Mouse (Mus musculus): ENCODE measurements around the gene Mettl16.

Gene Mettl16

GRCm38 (mm10) chr11:74770595-74771207, at the start of gene Mettl16:
TSS of gene Mettl16 (plus strand) at chr11:74770830.
- peak; percentile 99 for DNase-seq

DNA sequence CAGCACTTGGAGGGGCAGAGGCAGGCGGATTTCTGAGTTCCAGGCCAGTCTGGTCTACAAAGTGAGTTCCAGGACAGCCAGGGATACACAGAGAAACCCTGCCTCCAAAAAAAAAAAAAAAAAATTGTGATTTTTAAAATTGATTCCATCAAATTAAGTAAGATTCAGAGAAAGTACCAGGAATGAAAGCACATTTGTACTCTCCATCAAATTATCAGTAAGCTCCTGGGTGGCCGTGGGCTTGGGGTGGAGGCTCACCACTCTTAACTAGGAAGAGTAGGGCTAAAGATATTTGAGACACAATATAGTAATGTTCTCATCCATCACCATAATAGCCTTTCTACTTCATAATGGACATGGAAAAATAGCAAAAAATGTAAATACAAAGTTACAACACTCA, 49.5 kb upstream of the Mettl16 start:
- peak; percentile 55 for DNase-seq

DNA sequence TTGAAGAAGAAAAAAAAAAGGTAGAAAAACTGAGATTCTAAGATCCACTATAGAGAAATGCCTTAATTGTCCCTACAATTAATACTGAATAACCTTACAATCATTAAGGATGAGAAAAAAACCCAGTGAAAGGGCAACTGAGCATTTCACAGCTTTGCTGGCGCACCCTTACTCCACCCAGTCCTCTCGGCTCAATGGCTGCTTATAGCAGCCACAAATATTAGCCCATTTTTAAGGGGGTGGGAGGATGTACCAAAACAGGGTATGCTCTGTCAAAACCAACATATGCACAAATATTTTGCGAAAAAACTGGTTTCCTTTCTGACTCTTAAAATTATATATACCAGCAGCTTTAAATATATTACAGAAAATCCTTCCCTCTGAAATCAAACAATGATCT, 48.7 kb upstream of the Mettl16 start:
- no peak for DNase-seq

- peak; percentile 99 for DNase-seq
Measured at GRCm38 (mm10) chr11:74723357-74724234, 47.0 kb upstream of the Mettl16 start.

- peak; percentile 100 for DNase-seq
Measured at GRCm38 (mm10) chr11:74724235-74724791, 46.3 kb upstream of the Mettl16 start, which contains the start of gene Pafah1b1. TSS of gene Pafah1b1 (minus strand) at chr11:74724670.

DNA sequence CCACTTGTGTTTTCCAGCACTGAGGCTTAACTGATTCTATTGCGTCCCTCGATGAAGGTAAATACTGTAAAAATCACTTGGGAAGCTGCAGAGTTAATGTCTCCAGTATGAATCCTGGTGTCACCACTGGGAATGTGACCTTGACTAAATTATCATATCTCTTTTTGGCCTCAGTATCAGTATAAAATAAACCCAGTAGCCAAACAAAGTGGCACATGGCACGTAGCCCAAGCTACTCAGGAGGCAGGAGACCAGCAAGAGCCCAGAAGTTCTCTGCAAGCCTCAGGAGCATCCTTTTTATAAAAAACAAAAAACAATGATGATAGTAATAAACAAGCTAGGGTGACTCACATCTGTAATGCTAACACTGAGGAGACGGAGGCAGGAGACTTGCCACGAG, 45.4 kb upstream of the Mettl16 start:
- peak; percentile 93 for DNase-seq

GRCm38 (mm10) chr11:74734917-74735316, 35.7 kb upstream of the Mettl16 start:
- peak; percentile 43 for DNase-seq

DNA sequence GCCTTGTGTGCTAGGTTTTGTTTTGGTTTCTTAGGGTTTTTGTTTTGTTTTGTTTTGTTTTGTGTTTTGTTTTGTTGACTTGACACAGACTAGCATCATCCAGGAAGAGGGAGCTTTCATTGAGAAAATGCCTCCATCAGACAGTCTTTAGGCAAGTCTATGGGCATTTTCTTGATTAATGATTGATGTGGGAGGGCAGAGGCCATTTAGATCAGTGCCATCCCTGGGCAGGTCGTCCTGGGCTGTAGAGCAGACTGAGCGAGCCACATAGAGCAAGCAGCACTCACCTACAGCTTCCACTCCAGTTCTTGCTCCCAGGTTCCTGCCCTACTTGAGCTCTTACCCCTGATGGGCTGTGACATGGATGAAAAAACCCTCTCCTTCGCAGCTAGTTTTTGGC, 32.8 kb upstream of the Mettl16 start:
- DNase-seq = peak; percentile 40

GRCm38 (mm10) chr11:74748022-74748421, 22.6 kb upstream of the Mettl16 start:
- peak; percentile 92 for DNase-seq

- DNase-seq = no peak
Measured at GRCm38 (mm10) chr11:74749241-74749640, 21.4 kb upstream of the Mettl16 start.

DNA sequence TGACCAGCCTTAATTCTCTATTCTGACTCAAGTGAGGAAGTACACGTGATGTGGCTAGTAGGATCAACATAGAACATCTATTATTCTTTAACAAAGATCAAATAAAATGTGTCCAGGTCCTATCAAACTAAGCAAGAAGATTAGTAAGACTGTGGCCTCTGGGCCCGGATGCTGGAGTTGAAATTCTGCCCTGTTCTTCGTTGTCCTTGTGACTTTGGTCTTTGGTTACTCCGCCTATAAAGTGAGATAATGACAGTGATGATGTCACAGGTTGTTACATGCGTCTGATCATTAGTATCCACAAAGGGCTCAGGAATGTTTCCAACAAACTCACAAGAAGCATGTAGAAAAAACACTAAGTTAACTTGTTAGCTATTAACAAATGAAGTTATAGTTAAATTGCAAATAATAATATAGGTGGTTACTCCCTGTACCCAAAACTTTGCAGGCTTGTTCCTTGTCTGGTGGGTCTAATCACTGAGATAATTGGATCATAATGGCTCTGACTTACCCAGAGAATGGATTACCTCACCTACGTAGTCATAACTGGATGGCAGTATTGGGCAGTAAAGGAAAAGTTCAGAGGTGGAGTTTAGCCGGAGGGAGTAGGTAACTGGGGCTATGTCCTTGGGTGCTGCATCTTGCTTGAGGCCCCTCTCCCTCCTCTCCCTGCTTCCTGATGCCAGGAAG, 19.8 kb upstream of the Mettl16 start:
- DNase-seq = no peak

DNA sequence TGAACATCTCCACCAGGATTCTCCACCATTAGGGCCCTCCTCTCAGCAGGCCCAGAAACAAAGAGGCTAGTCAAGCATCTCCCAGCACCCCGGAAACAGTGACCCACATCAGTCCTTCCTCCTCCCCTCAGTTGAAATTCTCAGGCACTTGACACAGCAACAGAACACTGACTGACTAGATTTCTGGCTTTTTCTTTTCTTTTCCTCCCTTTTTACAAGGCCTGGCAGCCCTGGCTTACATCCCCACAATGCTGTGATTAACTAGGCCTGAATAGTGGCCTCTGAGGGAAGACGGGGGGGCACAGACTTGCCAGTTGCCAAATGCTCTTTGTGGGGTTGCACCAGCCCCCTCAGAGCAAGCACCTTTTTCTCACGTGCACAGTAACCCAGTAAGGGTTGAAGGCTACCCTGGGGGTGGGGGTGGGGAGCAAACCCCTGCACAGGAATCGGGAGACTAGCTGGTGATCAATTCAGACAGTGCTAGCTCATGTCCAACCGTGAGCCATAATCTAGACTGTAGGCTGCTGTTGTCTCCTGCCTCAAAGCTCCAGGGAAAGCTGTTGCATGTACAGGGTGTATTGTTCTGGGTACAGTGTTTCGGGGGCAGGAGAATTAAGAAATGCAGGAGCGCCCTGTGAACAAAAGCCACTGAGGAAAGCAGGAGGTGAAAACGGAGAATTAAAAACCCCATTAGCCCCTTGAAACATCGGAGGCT, 19.1 kb upstream of the Mettl16 start:
- DNase-seq = no peak

- DNase-seq = peak; percentile 96
Measured at GRCm38 (mm10) chr11:74756631-74757030, 14.0 kb upstream of the Mettl16 start.

DNA sequence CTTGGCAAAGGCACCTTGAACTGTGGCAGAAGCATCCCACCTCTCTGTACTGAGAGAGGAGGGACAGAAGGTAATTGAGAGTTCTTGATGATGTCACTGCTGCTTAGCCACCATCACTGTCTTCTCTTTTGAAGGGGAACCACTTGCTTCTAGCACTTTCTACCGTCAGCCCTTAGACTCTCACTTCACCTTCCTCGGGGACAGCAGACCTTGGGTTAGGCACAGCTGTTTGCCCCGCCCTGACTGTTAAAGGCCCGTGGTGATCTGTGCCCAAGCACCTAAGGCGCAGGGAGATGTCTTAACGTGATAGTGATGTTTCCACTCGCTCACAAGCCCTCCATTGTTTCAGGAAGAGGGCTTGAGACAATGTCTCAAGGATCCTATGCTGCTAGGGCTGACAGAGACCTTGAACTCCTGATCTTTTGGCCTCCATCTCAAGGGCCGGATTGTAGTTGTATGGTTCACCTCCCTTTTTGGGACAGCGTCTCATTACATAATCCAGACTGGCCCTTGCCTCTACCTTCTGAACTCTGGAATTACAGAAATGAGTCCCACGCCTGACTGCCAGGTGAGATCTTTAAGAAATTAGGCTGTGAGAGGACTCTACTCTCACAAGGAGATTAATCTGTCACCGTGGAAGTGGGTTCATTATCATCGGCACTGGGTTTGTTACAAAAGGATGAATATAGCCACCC, 9.5 kb upstream of the Mettl16 start:
- no peak for DNase-seq

DNA sequence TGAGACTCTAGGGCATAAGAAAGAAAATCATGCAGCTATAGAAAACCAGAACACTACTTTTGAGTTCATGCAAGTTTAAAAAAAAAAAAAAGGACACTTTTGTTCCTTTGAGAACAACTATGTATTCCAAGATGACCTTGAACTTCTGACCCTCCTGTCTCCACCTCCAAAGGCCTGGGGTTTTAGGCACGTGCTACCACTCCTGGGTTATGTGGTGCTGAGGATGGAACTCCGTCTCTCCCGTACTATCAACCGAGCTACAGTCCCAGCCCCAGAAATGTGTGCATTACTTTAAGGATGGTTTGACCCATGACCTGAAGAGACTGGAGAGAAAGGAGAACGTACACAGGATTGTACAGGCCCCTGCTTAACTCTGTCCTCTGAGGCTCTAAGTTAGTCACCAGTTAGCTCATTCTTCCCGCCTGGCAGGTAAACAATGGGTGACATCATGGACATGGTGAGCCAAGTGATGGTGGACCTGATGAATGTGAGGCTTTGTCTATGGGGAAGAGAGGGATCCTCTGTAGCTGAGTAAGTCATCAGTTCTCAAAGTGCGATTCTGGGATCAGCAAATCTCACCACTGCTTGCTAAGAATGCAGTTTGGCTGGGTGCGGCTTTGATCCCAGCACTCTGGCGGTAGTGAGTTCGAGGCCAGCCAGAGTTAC, 6.5 kb upstream of the Mettl16 start:
- no peak for DNase-seq

DNA sequence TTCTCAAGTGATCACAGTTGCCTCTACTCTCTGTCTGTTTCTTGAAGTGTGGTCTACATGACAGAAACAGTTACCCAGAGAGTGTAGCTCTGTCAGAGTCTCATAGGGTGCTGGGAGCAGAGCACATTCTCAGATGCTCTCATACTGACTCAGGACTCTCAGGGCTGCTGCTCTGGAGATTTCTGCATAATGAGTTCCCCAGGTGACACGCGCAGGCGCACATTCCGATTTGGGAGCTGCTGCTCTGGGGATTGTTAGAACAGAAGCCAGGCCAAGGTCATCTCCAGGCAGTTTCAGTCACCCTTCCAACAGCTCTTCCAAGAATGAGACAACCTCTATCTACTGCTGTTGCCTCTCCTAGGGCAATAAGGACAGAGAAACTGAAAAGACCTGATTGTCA, 3.2 kb upstream of the Mettl16 start:
- DNase-seq = peak; percentile 89

DNA sequence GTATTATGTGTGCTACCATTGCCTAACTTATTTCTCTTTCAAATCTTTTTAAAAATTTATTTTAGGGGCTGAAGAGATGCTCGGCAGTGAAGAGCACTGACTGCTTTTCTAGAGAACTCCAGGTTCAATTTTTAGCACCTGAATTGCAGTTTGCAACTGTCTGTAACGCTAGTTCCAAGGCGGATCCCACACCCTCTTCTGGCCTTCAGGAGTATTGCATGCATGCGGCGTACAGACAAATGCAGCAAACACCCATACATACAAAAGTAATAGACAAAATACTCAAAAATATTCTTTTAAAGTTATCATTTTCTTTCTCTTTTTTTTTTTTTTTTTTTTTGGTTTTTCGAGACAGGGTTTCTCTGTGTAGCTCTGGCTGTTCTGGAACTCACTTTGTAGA, 2.6 kb upstream of the Mettl16 start:
- peak; percentile 87 for DNase-seq

- DNase-seq = peak; percentile 29
Measured at GRCm38 (mm10) chr11:74770037-74770436, 593 bp upstream of the Mettl16 start.

DNA sequence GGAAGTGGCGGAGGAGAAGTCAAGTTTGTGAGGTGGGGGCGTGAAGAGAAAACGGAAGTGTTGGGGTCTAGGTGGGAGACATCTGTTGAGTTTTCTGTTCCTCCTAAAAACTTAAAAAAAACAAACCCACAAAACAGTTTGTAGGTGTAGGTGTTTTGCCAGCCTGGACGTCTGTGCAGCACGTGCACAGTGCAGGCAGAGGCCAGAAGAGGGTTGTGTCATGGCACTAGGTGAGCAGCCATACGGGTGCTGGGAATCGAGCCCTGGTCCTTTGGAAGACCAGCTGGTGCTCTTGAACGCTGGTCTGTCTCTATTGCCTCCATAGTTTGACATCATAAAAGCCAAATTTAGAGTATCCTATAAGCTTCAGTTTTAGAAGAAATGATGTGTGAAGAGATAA, 604 bp downstream of the Mettl16 start:
- no peak for DNase-seq

DNA sequence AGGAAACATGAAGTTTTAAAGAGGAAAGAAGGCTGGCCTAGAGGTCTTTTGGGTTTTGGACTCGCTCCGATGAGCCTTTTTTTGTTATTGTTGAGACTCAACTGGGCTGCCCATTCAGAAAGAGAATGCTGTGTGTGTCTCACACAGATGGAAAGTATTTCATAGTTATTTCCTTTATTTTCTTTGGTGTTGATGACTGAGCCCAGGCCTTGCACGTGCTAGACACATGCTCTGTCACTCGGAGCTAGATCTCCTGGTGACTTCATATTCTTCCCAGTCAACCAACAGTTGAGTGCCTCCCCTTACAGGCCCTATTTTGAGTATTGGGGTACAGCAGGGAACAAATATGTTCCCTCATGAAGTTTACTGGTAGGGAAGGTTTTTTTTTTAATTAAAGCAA, 1.0 kb downstream of the Mettl16 start:
- DNase-seq = peak; percentile 33

DNA sequence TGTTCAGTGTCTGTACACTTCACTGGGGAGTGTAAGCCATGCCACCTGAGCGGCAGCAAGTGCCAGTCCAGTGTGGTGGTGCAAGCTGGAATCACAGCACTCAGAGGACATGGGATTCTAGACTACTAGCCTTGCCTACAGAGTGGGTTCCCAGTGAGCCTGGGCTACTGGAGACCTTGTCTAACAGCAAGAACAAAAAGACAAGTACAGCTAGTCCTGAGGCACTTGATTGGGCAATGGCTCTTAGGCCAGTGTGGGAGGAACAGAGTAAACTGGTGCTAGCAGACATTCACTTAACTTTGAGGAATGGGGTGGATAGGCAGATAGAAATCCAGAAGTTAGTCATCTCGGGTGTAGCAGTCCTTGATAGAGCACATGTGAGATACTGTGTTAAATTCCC, 1.8 kb downstream of the Mettl16 start:
- DNase-seq = peak; percentile 82
